Mouse (Mus musculus): Measurements from ENCODE around the gene Pkmyt1. TPM values are rescaled to one million over a fixed set of nuclear protein-coding genes. Genes with fewer than 3 reads are reported as not detected.

The Pkmyt1 gene
- 66.8 and 67.6 TPM in 2 replicates for polyA plus RNA-seq (2016; fragmentation: Nextera tagmentation; extraction: Ambion mirVana)

DNA sequence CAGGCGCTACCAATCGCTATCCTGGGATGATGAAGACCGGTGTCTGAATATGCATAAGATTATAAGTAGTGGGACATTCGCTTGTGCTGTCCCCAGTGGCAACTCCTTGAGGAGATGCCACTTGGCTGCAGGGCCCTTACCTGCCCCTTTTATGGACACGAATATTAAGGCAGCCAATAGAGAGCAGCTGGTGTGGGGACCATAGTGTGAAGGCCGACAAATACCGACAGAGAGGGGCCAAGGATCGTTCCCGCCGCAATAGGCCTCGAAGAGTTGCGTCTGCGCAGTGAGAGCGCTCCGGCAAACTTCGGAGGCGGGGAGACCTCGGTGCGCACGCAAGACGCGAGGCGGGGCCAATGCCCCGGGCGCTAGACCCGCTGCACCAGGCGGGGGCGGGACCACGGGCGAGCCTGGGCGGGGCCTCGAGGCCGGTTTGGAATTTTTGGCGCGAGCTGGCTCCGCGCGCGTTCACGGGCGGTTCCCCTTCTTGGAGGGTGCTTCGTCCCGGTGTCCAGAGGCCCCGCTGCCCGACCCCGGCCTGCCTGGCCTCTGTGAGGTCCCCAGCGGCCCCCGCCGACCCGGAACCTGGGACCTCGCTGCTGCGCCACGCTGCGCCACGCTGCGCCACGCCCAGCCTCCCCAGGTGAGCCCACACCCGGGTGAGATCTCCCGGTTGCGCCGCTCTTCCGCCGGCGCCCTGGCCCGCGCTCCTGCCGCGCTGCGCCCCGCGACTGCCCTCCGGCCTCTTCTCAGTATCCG, at the start of gene Pkmyt1:
TSS of gene Pkmyt1 (plus strand) at position 338 of the 759 bp plus-strand sequence.
- H3K4me3 ChIP-seq, result peak within 1 kb of the TSS; percentile 89
- DNase-seq (ENCODE audit: low spot score), result peak; percentile 97
- no peaks in the 10 kb centered on the region for H3K36me3 ChIP-seq
- no peaks in the 10 kb centered on the region for H3K27me3 ChIP-seq (ENCODE audit: low read depth, poor library complexity, severe bottlenecking)
- 2% methylated on average over 73 of the region's 73 CpGs for WGBS
- H3K27ac ChIP-seq, result peak within 1 kb of the TSS; percentile 92
- H3K4me1 ChIP-seq, result peaks cover 16% of the 10 kb centered on the region
- H3K9me3 ChIP-seq (replicated peaks), result no peaks in the 10 kb centered on the region

DNA sequence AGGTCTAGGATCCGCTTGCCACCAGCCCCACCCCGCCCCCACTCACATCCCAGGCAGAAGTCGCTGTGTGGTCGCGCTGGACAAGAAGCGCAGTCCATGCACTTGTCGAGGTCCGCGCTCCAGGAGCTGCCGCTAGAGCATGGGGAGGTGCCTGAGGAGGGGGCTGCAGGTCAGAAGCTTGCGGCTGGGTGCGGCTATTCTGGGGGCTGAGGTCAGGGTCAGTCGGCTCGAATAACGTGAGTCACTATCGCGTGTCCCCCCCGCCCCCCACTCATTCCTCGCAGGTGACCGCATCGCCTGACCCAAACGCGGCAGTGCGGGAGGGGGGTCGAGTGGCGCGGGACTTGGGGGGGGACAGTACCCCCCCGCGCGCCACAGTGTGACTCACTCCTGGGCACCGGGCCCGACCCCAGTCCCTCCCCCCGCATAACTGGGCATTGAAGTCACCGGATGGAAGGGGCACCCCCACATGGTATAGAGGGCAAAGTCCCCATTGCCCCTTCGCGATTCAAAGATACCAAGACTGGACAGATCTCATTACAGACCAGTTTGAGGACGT, 49.6 kb upstream of the Pkmyt1 start:
- H3K27ac ChIP-seq, result peak overlapping the region; percentile 37; the same call in 1 of the 2 replicates

DNA sequence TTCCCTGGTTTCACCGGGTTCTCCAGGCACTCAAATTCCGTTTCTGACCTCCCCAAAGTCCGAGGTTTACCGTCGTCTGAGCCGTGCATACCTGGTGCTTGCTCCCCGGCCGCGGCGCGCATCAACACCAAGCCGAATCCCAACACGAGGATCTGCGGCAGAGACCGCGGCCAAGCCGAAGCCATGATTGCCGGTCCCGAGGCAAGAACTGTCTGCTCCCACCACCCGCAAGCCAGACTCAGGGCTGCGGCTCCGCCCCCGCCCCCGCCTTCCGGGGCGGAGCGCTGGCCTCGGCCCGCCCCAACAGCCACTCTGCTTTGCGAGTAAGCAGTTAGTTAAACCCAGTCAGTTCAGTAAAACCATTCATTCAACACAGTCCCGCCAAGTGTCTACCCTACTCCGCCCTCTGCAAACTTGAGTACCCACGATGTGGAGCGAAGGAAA, 48.9 kb upstream of the Pkmyt1 start, which contains the start of gene Tnfrsf12a:
TSS of gene Tnfrsf12a (minus strand) at position 233 of the 444 bp plus-strand sequence.
- under 1% methylated on average over 34 of the region's 34 CpGs for WGBS
- peak; percentile 87 for DNase-seq (ENCODE audit: low spot score)
- H3K27me3 ChIP-seq (ENCODE audit: low read depth, poor library complexity, severe bottlenecking), result peaks cover 76% of the 10 kb centered on the region
- H3K4me3 ChIP-seq, result peak within 1 kb of the TSS; percentile 58
- peaks cover 62% of the 10 kb centered on the region for H3K4me1 ChIP-seq
- no peaks in the 10 kb centered on the region for H3K9me3 ChIP-seq (replicated peaks)
- H3K36me3 ChIP-seq, result no peaks in the 10 kb centered on the region
- H3K27ac ChIP-seq, result peak within 1 kb of the TSS; percentile 37

More for the DNA sequence above, 49.6 kb upstream of the Pkmyt1 start:
- Histone ChIP-seq H3K4me1 (peaks cover 62% of the 10 kb centered on the region), H3K4me3 (peak overlapping the region; percentile 58), H3K27me3 (ENCODE audit: low read depth, poor library complexity, severe bottlenecking) (peaks cover 69% of the 10 kb centered on the region), H3K36me3 (no peaks in the 10 kb centered on the region), H3K9me3 (replicated peaks) (no peaks in the 10 kb centered on the region)
- WGBS, result under 1% methylated on average over 37 of the region's 37 CpGs
- DNase-seq (ENCODE audit: low spot score), result peak; percentile 60

GRCm38 (mm10) chr17:23679127-23679835, 46.9 kb upstream of the Pkmyt1 start, which contains the start of gene Cldn6:
TSS of gene Cldn6 (plus strand) at chr17:23679249.
- Histone ChIP-seq H3K27me3 (ENCODE audit: low read depth, poor library complexity, severe bottlenecking) (peaks cover 93% of the 10 kb centered on the region), H3K36me3 (no peaks in the 10 kb centered on the region), H3K4me1 (peaks cover 61% of the 10 kb centered on the region), H3K4me3 (peak within 1 kb of the TSS; percentile 36), H3K9me3 (replicated peaks) (no peaks in the 10 kb centered on the region), H3K27ac (no peak within 1 kb of the TSS)
- WGBS, result 2% methylated on average over 38 of the region's 38 CpGs
- DNase-seq (ENCODE audit: low spot score), result peak; percentile 47

DNA sequence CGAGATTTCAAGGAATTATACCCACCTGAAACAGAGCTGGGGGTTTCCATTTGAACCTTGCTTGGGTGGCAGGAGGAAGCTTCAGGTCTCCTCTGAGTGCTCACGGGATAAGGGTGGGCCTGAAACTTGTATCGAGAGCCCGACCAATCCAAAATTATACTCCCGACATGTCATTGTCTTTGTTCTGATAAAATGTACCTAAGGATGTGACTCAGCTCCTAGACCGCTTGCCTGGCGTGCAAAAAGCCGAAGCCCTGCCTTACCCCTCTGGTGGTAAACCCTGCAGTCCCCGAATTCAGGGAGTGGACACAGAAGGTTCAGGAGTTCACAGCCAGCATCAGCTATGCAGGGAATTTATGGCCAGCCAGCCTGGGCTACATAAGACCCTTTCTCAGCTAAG, 45.8 kb upstream of the Pkmyt1 start:
- Histone ChIP-seq H3K36me3 (no peaks in the 10 kb centered on the region), H3K27me3 (ENCODE audit: low read depth, poor library complexity, severe bottlenecking) (peaks cover 93% of the 10 kb centered on the region), H3K9me3 (replicated peaks) (no peaks in the 10 kb centered on the region), H3K4me1 (peaks cover 55% of the 10 kb centered on the region), H3K4me3 (0 out of 2 replicates have a peak overlapping the region, but pooled peaks have one; percentile 36), H3K27ac (no peak overlapping the region)
- 70% methylated on average over 9 of the region's 9 CpGs for WGBS
- no peak for DNase-seq (ENCODE audit: low spot score)

DNA sequence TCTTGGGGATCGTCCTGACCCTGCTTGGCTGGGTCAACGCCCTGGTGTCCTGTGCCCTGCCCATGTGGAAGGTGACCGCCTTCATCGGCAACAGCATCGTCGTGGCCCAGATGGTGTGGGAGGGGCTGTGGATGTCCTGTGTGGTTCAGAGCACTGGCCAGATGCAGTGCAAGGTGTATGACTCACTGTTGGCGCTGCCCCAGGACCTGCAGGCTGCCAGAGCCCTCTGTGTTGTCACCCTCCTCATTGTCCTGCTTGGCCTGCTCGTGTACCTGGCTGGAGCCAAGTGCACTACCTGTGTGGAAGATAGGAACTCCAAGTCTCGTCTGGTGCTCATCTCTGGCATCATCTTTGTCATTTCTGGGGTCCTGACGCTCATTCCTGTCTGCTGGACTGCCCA, 45.0 kb upstream of the Pkmyt1 start:
- Histone ChIP-seq H3K27me3 (ENCODE audit: low read depth, poor library complexity, severe bottlenecking) (peaks cover 91% of the 10 kb centered on the region), H3K4me3 (no peak overlapping the region), H3K36me3 (no peaks in the 10 kb centered on the region), H3K4me1 (peaks cover 47% of the 10 kb centered on the region), H3K27ac (no peak overlapping the region), H3K9me3 (replicated peaks) (no peaks in the 10 kb centered on the region)
- no peak for DNase-seq (ENCODE audit: low spot score)
- 74% methylated on average over 10 of the region's 10 CpGs for WGBS

DNA sequence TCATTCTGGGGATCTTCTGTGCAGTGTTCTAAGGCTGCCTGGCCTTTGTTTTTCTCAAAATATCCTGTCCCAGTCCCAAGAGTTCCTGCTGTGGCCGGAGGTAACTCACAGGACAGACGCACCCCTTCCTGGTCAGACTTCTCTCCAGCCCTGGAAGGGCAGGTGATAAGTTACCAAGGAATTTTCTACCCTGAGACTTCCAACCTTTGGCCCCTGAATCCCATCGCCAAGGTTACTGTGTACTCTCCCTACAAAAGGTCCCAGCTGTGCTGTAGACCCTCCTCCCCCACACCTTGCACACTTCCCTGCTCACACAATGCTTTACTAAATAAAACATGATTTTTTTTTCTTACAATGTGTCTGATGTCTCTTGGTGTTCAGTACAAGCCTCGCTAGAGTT, 44.0 kb upstream of the Pkmyt1 start:
- H3K4me3 ChIP-seq, result no peak overlapping the region; the same call in 1 of the 2 replicates
- H3K27me3 ChIP-seq (ENCODE audit: low read depth, poor library complexity, severe bottlenecking), result peaks cover 82% of the 10 kb centered on the region
- H3K4me1 ChIP-seq, result peaks cover 37% of the 10 kb centered on the region
- no peak for DNase-seq (ENCODE audit: low spot score)
- H3K27ac ChIP-seq, result no peak overlapping the region
- WGBS, result 67% methylated on average over 4 of the region's 4 CpGs
- H3K9me3 ChIP-seq (replicated peaks), result no peaks in the 10 kb centered on the region
- no peaks in the 10 kb centered on the region for H3K36me3 ChIP-seq

DNA sequence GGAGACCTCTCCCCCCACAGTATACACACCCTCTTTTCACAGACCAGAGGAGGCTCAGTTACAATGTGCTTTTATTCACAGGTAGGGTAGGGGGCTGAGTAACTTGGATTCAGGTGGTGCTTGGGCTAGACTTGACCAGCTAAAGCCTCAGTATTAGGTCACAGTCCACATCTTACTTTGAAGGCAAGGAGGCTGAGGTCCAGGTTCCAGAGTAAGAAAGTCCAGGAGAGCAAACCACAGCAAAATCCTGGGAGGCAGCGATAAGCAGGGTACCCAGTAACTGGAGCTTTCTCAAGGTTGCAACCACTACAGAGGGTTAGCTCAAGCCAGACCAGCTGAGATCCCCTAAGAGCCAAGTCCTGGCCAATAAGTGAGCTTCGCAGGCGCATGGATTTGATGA, 43.6 kb upstream of the Pkmyt1 start:
- peaks cover 82% of the 10 kb centered on the region for H3K27me3 ChIP-seq (ENCODE audit: low read depth, poor library complexity, severe bottlenecking)
- DNase-seq (ENCODE audit: low spot score), result no peak
- H3K27ac ChIP-seq, result no peak overlapping the region; the same call in 1 of the 2 replicates
- no peaks in the 10 kb centered on the region for H3K9me3 ChIP-seq (replicated peaks)
- 62% methylated on average over 3 of the region's 3 CpGs for WGBS
- peak overlapping the region; percentile 20; the same call in 1 of the 2 replicates for H3K4me3 ChIP-seq
- H3K4me1 ChIP-seq, result peaks cover 36% of the 10 kb centered on the region
- no peaks in the 10 kb centered on the region for H3K36me3 ChIP-seq

DNA sequence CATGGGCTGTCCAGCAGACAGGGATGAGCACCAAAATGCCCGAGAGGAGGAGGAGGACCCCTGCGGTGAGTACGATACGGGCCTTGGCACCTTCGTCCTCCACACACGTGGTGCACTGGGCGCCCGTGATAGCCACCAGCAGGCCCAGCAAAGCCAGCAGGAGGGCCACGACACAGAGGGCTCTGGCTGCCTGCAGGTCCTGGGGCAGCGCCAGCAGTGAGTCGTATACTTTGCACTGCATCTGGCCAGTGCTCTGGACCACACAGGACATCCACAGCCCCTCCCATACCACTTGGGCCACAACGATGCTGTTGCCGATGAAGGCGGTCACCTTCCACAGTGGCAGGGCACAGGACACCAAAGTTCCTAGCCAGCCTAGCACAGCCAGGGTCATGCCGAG, 42.9 kb upstream of the Pkmyt1 start:
- WGBS, result 16% methylated on average over 15 of the region's 15 CpGs
- no peaks in the 10 kb centered on the region for H3K36me3 ChIP-seq
- H3K27ac ChIP-seq, result peak overlapping the region; percentile 68; the same call in 1 of the 2 replicates
- peaks cover 76% of the 10 kb centered on the region for H3K27me3 ChIP-seq (ENCODE audit: low read depth, poor library complexity, severe bottlenecking)
- H3K4me3 ChIP-seq, result peak overlapping the region; percentile 20
- H3K4me1 ChIP-seq, result peaks cover 36% of the 10 kb centered on the region
- no peak for DNase-seq (ENCODE audit: low spot score)
- no peaks in the 10 kb centered on the region for H3K9me3 ChIP-seq (replicated peaks)

DNA sequence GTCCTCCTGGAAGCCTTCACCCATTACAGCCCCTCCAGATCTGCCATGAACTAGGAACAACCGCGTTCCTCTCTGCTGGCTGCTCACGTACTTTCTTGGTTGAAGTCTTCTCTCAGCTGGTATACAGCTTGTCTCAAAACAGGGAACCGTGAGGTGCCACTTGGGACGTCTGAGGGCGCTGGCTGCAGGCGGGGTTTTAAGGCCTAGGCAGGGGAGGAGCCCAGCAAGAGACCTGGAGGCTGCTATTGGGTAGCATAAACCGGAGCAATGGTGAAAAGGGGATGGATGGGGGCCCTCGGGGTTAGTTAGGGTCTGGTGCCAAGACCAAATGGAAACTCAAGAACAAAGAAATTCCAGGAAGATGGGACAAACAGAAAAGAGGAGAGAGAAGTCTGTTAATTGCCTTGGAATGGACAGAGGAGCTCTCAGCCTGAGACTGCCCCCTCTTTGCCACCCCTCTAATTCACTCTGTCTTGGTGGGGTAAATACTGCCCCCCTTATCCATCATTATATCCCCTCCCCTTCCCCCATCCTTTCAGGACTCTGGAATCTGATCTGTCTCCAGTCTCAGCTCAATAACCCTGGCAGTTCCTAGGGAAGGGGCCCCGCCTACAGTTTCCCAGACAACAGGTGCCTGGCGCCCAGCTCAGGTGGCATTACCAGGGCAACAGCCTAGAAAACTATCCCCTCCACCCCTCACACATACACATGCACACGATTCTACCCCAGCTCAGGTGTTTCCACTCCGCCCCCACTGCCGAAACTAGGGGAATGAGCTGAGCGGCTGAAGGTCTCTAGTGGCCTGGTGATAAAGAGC, 42.1 kb upstream of the Pkmyt1 start, which contains the start of gene Cldn9:
TSS of gene Cldn9 (minus strand) at position 171 of the 817 bp plus-strand sequence.
- Histone ChIP-seq H3K9me3 (replicated peaks) (no peaks in the 10 kb centered on the region), H3K27me3 (ENCODE audit: low read depth, poor library complexity, severe bottlenecking) (peaks cover 68% of the 10 kb centered on the region), H3K4me3 (peak within 1 kb of the TSS; percentile 20), H3K4me1 (peaks cover 34% of the 10 kb centered on the region), H3K36me3 (no peaks in the 10 kb centered on the region), H3K27ac (peak within 1 kb of the TSS; percentile 68)
- WGBS, result 13% methylated on average over 15 of the region's 15 CpGs
- DNase-seq (ENCODE audit: low spot score), result no peak

GRCm38 (mm10) chr17:23694491-23694890, 31.6 kb upstream of the Pkmyt1 start:
- DNase-seq (ENCODE audit: low spot score), result no peak
- WGBS, result 64% methylated on average over 1 of the region's 1 CpGs
- peaks cover 28% of the 10 kb centered on the region for H3K27me3 ChIP-seq (ENCODE audit: low read depth, poor library complexity, severe bottlenecking)
- H3K9me3 ChIP-seq (replicated peaks), result no peaks in the 10 kb centered on the region
- no peaks in the 10 kb centered on the region for H3K36me3 ChIP-seq
- H3K4me3 ChIP-seq, result no peak overlapping the region
- peak overlapping the region; percentile 66 for H3K27ac ChIP-seq
- H3K4me1 ChIP-seq, result peaks cover 42% of the 10 kb centered on the region

DNA sequence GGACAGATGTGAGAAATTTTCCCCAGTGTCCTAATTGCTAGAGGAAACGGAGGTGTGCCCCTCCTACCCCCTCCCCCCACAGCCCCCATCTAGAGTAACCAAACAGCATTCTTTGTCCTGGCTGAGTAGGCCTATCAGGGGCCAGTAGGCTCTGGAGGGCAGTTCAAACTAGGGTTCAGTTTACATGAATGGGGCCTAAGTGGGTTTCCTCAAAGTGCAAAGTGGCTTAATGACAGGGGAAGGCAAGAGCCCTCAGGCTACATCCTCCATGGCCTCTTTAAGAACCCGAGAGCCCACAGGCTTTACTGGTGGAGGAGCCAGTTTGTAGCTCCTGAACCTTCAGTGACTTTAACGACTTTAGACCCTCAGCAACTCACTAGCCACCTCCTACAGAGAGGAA, 30.3 kb upstream of the Pkmyt1 start:
- Histone ChIP-seq H3K36me3 (no peaks in the 10 kb centered on the region), H3K9me3 (replicated peaks) (no peaks in the 10 kb centered on the region), H3K4me3 (no peak overlapping the region), H3K27ac (peak overlapping the region; percentile 66), H3K4me1 (peaks cover 48% of the 10 kb centered on the region), H3K27me3 (ENCODE audit: low read depth, poor library complexity, severe bottlenecking) (peaks cover 41% of the 10 kb centered on the region)
- 1% methylated on average over 3 of the region's 3 CpGs for WGBS
- DNase-seq (ENCODE audit: low spot score), result peak; percentile 62

Data from limb, embryonic 10.5 days (tissue).